Mouse (Mus musculus) intestine, embryonic 14.5 days (tissue): Measurements from ENCODE around the gene Ap1b1. TPM values are rescaled to one million over a fixed set of nuclear protein-coding genes. Genes with fewer than 3 reads are reported as not detected.

Experiments used
- ATAC-seq: fragments of 200-750 bp; cut with Nextera tagmentation; replicated peaks from 2 replicates; pipeline ENCODE4 v1.8.0; 2017; ENCODE audit warnings: low read depth, moderate number of reproducible peaks, moderate TSS enrichment, moderate library complexity; ENCODE audit not compliant: low FRiP score, low TSS enrichment
- DNase-seq: peaks from one replicate; pipeline ENCODE4 v3.0.0-alpha.2; 2018; ENCODE audit warnings: low spot score
- H3K27ac ChIP-seq: fragments of 300-500 bp; sonication (generic); 2 replicates; pipeline ENCODE4 v1.5.1; 2014; ENCODE audit warnings: low read depth, mild to moderate bottlenecking, control low read depth
- H3K27me3 ChIP-seq: fragments of 300-500 bp; sonication (generic); replicated peaks from 2 replicates; pipeline ENCODE4 v1.6.1; 2014; ENCODE audit warnings: low read length, control low read depth; ENCODE audit not compliant: control insufficient read depth, insufficient read depth
- H3K36me3 ChIP-seq: fragments of 300-500 bp; sonication (generic); 2 replicates; pipeline ENCODE4 v1.6.1; 2014; ENCODE audit warnings: low read length, control low read depth; ENCODE audit not compliant: control insufficient read depth, insufficient read depth
- H3K4me1 ChIP-seq: fragments of 300-500 bp; sonication (generic); replicated peaks from 2 replicates; pipeline ENCODE4 v1.6.1; 2014; ENCODE audit warnings: low read length, control low read depth, mixed read lengths; ENCODE audit not compliant: control insufficient read depth, insufficient read depth
- H3K4me2 ChIP-seq: fragments of 300-500 bp; sonication (generic); 2 replicates; pipeline ENCODE4 v1.6.1; 2014; ENCODE audit warnings: low read length
- H3K4me3 ChIP-seq: fragments of 300-500 bp; sonication (generic); 2 replicates; pipeline ENCODE4 v1.5.1; 2014; ENCODE audit warnings: low read depth, low read length, control low read depth, mixed read lengths
- H3K9ac ChIP-seq: fragments of 300-500 bp; sonication (generic); 2 replicates; pipeline ENCODE4 v1.6.1; 2014; ENCODE audit warnings: mild to moderate bottlenecking, low read length
- H3K9me3 ChIP-seq: fragments of 300-500 bp; sonication (generic); 2 replicates; pipeline ENCODE4 v1.6.1; 2016; ENCODE audit warnings: low read length, control low read depth; ENCODE audit not compliant: control insufficient read depth
- WGBS: fragments of 180-500 bp; shearing (Covaris S2); extraction: QIAGEN DNeasy Blood & Tissue Kit; methylation state at CpG from one replicate; pipeline ENCODE4 v1.1.7; 2014; 5-methylcytosine and 5-hydroxymethylcytosine counted together
- polyA plus RNA-seq: library from polyadenylated mRNA; unstranded; fragments of >200 nt; fragmentation: Nextera tagmentation; extraction: Ambion mirVana; gene quantifications from 2 replicates; pipeline ENCODE4 v1.2.1, GENCODE M21; 2014

Ap1b1 gene
- polyA plus RNA-seq, 1 experiment from 2014 or later = 58.9 TPM

DNA sequence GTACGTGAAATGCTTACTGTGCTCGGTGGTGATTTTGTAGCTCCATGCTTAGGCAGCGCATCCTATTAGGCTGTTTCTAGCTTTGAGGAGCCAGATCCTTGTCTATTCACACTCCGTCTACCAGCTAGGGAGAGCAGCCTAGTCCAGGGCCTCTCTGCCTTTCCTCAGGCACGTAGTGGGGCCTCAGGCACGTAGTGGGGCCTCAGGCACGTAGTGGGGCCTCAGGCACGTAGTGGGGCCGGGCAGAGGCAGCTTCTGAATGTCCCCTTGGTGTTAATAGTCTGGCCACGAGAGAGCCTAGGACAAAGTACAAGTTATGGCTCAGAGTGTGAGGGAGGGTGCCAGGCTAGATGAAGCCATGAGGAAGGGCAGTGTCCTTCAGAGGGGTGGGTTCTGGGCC, 46.1 kb downstream of the Ap1b1 start:
- Histone ChIP-seq H3K9ac (no peak overlapping the region), H3K27ac (no peak overlapping the region), H3K4me2 (no peak overlapping the region), H3K9me3 (no peaks in the 10 kb centered on the region), H3K36me3 (peaks cover 86% of the 10 kb centered on the region), H3K27me3 (no peaks in the 10 kb centered on the region), H3K4me1 (no peaks in the 10 kb centered on the region), H3K4me3 (no peak overlapping the region)
- DNase-seq (no peak), ATAC-seq (no peak)
- 92% methylated on average over 10 of the region's 10 CpGs for WGBS

DNA sequence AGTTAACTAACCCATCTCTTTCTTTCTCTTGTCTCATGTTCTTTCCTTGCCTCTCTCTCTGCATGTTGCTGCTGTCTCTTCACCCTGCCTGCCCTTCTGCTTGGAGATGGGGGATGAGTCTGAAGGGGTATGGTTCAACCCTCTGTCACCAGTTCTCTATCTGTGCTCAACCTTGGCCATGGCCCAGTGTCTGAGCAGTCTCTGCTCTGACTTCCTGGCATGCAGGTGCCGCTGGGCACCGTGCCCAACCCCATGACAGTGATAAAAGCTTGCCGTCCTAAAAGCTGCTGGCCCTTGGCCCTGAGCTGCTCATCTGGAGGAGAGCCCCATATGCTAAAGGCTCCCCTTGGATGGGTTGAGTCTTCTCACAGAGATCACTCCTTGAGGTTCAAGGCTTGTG, 46.5 kb downstream of the Ap1b1 start:
- no peak overlapping the region for H3K4me3 ChIP-seq
- DNase-seq (no peak), ATAC-seq (no peak)
- H3K27ac ChIP-seq = no peak overlapping the region
- WGBS = 78% methylated on average over 3 of the region's 3 CpGs
- no peaks in the 10 kb centered on the region for H3K4me1 ChIP-seq
- peaks cover 85% of the 10 kb centered on the region for H3K36me3 ChIP-seq
- H3K4me2 ChIP-seq = no peak overlapping the region
- H3K27me3 ChIP-seq = no peaks in the 10 kb centered on the region
- no peaks in the 10 kb centered on the region for H3K9me3 ChIP-seq
- no peak overlapping the region for H3K9ac ChIP-seq

DNA sequence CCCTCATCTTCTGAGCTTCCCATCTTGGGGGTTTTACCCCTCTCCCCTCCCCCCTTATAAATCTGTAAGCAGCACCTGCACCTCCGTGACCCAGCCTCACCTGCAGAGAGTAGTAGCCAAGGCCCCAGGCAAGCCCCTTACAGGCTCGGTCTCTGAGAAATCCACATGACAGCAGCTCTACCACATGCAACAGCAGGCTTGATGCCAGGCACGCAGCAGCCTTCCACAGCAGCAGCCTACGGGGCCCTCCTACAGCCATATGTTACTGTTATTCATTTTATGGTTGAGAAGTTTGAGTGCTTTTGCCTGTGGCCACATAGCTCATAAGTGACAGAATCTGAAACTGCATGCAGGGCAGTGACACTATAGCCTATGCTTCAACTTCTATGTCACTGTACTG, 48.8 kb downstream of the Ap1b1 start:
- Histone ChIP-seq H3K36me3 (peaks cover 95% of the 10 kb centered on the region), H3K4me3 (no peak overlapping the region), H3K27me3 (no peaks in the 10 kb centered on the region), H3K9me3 (no peaks in the 10 kb centered on the region), H3K9ac (no peak overlapping the region), H3K4me1 (no peaks in the 10 kb centered on the region), H3K4me2 (no peak overlapping the region), H3K27ac (no peak overlapping the region)
- WGBS = 88% methylated on average over 4 of the region's 4 CpGs
- ATAC-seq (no peak), DNase-seq (no peak)

DNA sequence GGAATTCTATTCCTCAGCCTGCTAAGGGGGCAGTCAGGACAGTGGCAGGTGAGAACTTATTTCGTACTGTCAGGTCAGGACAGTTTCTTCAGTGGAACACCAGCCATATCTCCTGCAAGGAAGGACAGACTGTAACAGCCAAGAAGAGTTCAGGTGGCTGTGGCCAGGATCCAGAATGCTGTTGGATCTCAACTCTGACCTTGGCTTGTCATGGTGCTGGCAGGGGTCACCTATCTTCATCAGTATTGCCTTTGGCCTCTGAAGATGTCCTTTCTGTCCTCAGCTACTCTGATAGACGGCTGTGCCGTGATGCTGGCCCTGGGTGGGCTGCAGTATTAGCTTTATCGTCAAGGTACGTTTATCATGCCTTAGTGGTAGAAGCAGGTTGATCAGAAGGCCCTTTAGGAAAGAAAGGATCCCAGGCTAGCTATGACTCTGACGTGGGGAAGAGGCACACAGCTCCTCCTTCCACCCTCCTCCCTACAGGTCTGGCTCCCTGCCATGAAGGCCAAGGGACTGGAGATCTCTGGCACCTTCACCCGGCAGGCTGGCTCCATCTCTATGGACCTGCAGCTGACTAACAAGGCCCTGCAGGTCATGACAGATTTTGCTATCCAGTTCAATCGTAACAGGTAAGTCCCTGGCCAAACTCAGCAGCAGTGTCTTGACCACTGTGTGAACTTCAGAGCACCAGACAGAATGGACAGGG, 50.7 kb downstream of the Ap1b1 start:
- no peaks in the 10 kb centered on the region for H3K4me1 ChIP-seq
- ATAC-seq = no peak
- WGBS = 86% methylated on average over 8 of the region's 8 CpGs
- H3K4me3 ChIP-seq = no peak overlapping the region
- H3K4me2 ChIP-seq = no peak overlapping the region
- no peaks in the 10 kb centered on the region for H3K27me3 ChIP-seq
- H3K9me3 ChIP-seq = no peaks in the 10 kb centered on the region
- no peak overlapping the region for H3K27ac ChIP-seq
- peaks cover 82% of the 10 kb centered on the region for H3K36me3 ChIP-seq
- DNase-seq = no peak
- H3K9ac ChIP-seq = no peak overlapping the region

DNA sequence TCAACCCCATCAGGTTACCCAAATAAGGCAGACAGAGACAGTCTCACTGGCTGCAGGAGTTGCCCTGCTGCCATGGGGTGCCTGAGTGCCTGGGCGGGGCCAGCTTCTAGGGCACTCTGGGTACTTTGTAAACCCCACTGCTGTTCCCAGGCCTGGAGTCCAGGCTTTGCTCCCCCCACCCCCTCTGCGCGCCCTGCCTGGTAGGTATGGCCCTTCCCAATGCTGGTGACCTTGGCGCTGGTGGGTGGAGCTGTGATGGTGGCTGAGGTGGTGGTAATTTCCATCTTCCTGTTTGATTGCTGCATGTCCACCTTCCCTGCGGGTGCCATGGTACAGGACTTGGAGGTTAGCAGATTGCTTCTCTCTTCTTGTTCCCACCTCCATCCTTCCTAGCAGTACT, 54.0 kb downstream of the Ap1b1 start:
- Histone ChIP-seq H3K9me3 (no peaks in the 10 kb centered on the region), H3K36me3 (peaks cover 54% of the 10 kb centered on the region), H3K4me2 (no peak overlapping the region), H3K4me3 (no peak overlapping the region), H3K27me3 (no peaks in the 10 kb centered on the region), H3K9ac (no peak overlapping the region), H3K27ac (no peak overlapping the region), H3K4me1 (no peaks in the 10 kb centered on the region)
- ATAC-seq = no peak
- DNase-seq = no peak
- WGBS = 90% methylated on average over 5 of the region's 5 CpGs

DNA sequence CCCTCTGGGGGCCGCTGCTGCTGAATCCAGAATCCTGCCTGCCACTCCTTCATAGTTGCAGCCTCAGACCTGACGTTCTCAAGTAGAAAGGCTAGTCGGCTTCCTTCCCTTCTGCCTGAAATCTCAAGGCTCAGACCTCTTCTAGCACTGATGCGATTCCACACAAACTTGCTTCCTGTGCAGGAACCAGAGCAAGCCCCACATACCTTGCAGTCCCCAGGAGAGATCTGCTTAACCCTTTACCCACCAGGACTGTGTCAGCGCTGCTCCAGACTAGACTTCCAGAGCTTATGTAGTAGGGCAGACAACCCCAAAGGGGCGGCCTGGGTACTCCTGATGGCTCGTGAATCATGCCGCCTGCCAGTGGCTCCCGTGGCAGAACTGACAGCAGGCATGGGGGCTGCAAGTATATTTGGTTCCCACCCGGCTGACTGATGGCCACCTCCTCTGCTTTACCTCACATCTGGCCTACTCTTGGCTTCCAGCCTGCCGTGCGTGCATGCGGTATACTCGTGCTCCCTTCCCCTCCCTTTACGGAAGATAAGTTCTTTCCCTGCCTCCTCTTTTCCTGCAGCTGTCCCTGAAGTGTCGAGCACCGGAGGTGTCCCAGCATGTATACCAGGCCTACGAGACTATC, 54.6 kb downstream of the Ap1b1 start:
- no peak overlapping the region for H3K27ac ChIP-seq
- no peak overlapping the region for H3K4me3 ChIP-seq
- H3K27me3 ChIP-seq = no peaks in the 10 kb centered on the region
- no peaks in the 10 kb centered on the region for H3K4me1 ChIP-seq
- WGBS = 64% methylated on average over 18 of the region's 18 CpGs
- H3K36me3 ChIP-seq = peaks cover 49% of the 10 kb centered on the region
- ATAC-seq = no peak
- H3K9me3 ChIP-seq = no peaks in the 10 kb centered on the region
- H3K4me2 ChIP-seq = no peak overlapping the region
- H3K9ac ChIP-seq = no peak overlapping the region
- no peak for DNase-seq

DNA sequence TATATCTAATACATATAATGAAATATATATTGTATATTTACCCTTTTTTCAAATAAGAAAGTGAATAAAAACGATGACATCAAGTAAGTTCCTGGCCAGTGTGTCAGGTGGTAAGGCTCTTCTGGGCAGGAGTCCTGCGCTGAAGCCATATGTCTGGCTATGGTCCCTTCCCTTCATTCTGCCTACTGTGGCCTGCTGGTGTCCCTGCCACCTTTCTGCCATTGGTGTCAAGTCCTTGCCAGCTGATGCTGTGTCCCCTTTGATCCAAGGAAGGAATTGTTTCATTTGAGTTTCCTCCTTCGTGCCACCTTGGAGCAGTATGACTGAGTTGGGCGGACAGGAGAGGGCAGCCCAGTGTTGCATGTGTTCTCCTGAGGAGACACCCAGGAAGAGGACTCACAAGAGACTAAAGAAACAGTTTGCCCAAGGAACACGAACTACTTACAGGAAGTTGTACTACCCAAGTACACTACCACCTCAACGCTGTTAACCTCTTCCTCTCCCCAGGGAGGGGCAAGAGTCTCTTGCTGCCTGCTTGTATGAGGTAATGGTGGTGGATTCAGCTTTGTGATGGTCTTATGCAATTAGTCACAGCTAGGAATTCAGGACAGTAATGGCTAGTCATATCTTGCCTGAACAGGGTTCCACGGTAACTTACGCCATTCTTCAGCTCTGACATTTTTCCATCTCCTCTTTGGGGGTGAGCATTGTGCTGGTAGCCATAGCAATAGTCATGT, 56.2 kb downstream of the Ap1b1 start:
- ATAC-seq (no peak), DNase-seq (no peak)
- peaks cover 34% of the 10 kb centered on the region for H3K36me3 ChIP-seq
- H3K4me2 ChIP-seq = no peak overlapping the region
- no peaks in the 10 kb centered on the region for H3K27me3 ChIP-seq
- WGBS = 86% methylated on average over 8 of the region's 8 CpGs
- no peaks in the 10 kb centered on the region for H3K4me1 ChIP-seq
- H3K4me3 ChIP-seq = no peak overlapping the region
- no peak overlapping the region for H3K9ac ChIP-seq
- H3K9me3 ChIP-seq = no peaks in the 10 kb centered on the region
- no peak overlapping the region for H3K27ac ChIP-seq

DNA sequence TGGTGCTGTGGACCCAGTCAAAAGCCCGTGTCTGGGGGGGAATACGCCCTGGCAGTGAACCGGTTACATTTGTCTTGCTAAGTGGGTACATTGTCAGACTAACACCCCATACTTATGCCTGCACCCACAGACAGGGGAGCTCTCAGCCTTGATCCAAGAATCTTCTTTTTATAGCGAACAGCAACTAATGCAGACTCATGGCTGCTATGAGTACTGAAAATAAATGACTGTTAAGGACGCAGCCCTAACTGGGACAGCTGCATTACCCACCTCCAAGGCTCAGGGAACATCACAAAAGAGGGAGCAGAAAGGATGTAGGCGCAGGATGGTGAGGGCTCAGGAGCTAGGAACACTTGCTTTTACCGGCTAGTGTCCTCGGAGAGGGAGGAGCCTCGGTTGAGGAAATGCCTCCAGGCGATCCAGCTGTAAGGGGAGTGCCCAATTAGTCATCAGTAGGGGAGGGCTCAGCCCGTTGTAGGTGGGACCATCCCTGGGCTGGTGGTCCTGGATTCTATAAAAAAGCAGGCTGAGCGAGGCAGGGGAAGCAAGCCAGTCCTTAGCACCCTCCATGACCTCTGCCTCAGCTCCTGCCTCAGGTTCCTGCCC, 59.8 kb downstream of the Ap1b1 start:
- 47% methylated on average over 12 of the region's 12 CpGs for WGBS
- H3K36me3 ChIP-seq = peaks cover 9% of the 10 kb centered on the region

More for the DNA sequence above, 59.8 kb downstream of the Ap1b1 start:
- Histone ChIP-seq H3K9me3 (no peaks in the 10 kb centered on the region), H3K9ac (no peak overlapping the region), H3K4me3 (no peak overlapping the region), H3K4me2 (no peak overlapping the region), H3K27me3 (no peaks in the 10 kb centered on the region), H3K4me1 (no peaks in the 10 kb centered on the region), H3K27ac (no peak overlapping the region)
- DNase-seq = no peak
- ATAC-seq = no peak
